Mouse (Mus musculus) embryonic fibroblast, embryonic 13.5 days (primary cell): ENCODE data around the gene 4930452B06Rik. TPM values are rescaled to one million over a fixed set of nuclear protein-coding genes. Genes with fewer than 3 reads are reported as not detected.
A peak's percentile ranks its signal among the peaks of the same experiment; 100 is the strongest.

Experiments
- H3K27ac ChIP-seq: 2 replicates; pipeline ENCODE4 v1.5.1; 2012; ENCODE audit warnings: low read length, control low read depth, inconsistent platforms; ENCODE audit not compliant: insufficient read depth
- H3K4me1 ChIP-seq: 2 replicates; pipeline ENCODE4 v1.6.1; 2011; ENCODE audit warnings: low read length; ENCODE audit not compliant: control insufficient read depth, insufficient read depth
- H3K4me3 ChIP-seq: 2 replicates; pipeline ENCODE4 v1.5.1; 2011; ENCODE audit warnings: mild to moderate bottlenecking, control low read depth, low read length; ENCODE audit not compliant: insufficient read depth
- CTCF ChIP-seq: IDR thresholded peaks from 2 replicates; pipeline ENCODE4 v1.5.1; 2011; ENCODE audit warnings: mild to moderate bottlenecking, control low read depth, low read length, moderate library complexity, borderline replicate concordance; ENCODE audit not compliant: insufficient read depth
- POLR2A ChIP-seq: IDR thresholded peaks from 2 replicates; pipeline ENCODE4 v1.6.1; 2011; ENCODE audit warnings: low read depth, mild to moderate bottlenecking, control low read depth, low read length, moderate library complexity
- polyA plus RNA-seq: library from polyadenylated mRNA; stranded (reverse); fragments of >200 nt; gene quantifications from 2 replicates; pipeline ENCODE4 v1.2.4, GENCODE M21; 2011; ENCODE audit warnings: low read depth; ENCODE audit not compliant: missing spikeins, insufficient read length

The 4930452B06Rik gene
- polyA plus RNA-seq, 1 experiment, result 4.2 TPM

DNA sequence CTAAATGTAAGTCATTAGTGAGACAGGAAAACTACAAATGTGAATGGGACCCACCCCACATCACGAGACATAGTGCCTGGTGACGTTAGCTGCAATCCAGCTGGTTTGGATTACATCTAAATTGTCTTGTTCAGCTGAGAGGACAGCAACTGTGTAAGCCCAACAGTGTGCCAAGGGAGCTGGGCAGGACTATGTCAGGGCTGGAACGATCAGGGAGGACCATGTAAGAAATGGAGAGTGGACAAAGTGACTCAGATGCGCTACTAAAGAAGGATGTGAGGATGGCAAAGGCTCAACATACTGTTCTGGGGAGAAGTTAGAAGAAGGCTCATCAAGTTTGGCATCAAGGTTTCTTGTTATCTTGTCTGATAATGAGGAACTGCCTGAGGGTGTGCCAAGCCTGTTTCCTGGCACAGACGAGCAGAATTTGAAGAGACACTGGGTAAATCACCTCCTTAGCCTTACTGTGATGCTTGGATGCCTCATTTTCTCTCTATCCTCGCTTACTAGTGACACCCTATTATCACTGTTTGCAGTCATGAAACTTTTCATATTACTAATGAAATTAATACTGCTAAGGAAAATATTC is 203.6 kb downstream of the 4930452B06Rik start:
- H3K27ac ChIP-seq, result no peak overlapping the region
- H3K4me3 ChIP-seq, result no peak overlapping the region
- TF ChIP-seq POLR2A, result no peak
- TF ChIP-seq CTCF, result no peak
- H3K4me1 ChIP-seq, result no peaks in the 10 kb centered on the region; the same call in none of the 2 replicates

DNA sequence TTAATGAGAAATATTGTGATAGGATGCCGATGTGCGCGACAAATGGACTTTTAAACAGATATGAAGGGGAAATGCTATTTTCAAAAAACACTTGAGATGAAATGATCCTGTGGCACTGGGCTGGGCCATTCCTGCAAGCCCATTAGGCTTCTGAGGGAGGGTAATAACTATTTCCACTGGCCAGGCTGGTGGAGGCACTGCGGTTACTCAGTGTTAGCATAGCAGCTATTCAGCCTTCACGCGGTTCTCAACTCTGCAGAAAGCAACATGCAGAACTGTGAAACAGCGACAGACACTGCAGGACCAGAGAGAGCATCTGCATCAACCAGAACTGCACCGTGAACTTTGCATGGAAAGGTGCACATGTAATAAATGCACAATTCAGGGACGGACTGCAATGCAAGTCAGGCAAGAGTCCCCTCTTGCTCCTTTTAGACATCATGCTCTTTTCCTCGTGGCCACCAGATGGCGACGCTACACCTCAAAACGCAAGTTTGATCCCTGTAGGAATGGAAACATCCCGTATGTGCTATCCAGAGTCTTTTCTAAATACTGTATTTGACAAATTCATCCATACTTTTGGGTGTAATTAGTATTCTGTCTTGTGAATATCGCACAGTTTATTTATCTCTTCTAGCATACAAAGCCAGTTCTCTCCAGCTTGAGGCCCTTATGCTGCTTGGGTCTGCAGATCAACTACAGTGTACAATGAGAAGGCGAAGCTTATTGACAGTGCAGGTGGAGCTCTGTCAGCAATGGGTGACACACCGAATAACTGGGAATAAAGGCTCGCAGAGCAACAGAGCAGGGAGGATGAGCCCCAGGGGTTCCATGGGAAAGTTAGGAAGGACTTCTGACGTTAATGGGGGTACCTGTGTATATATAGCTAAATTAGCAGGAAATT is 205.6 kb downstream of the 4930452B06Rik start:
- Histone ChIP-seq H3K4me1 (no peaks in the 10 kb centered on the region; the same call in none of the 2 replicates), H3K4me3 (no peak overlapping the region), H3K27ac (no peak overlapping the region)
- no peak for TF ChIP-seq POLR2A
- TF ChIP-seq CTCF, result peak; percentile 87; the same call in 1 of the 2 replicates

DNA sequence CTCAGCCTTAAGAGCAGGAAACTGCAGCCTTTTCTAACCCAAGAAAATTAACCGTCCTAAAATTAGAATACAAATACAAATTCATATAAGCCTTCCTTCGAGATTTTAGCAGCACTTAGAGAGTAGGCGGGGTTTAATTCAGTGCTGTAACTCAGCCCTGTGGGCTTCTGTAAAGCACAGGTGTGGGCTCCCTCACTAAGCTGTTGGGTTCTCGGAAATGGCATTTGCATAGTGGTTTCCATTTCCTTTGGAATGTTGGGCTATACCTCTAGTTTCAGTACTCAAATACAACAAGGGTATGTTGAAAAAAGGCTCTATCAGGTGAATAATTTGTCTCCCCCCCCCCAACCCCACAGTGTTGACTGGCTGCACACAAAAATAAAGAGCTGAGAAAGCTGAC is 206.3 kb downstream of the 4930452B06Rik start:
- TF ChIP-seq CTCF (no peak), POLR2A (no peak)
- H3K4me1 ChIP-seq, result no peaks in the 10 kb centered on the region; the same call in none of the 2 replicates
- H3K4me3 ChIP-seq, result no peak overlapping the region
- no peak overlapping the region for H3K27ac ChIP-seq

DNA sequence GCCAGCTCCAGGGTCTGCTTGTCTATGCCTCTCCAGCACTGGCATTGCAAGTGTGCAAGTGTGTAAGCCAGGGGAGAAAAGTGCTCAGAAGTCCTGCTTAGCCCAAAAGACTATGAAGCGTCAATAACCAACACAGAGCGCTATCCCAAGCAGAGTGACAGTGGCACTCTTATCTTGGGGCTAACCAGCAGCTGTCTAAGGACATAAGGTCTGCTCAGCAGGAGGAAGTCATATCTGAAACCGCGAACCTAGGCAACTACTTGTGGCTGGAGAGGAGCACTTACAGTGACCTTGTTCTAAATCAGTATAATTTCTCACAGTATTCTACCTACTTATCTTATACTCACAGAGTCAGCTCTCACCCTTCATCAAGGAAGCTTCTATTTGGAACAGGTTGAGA is 214.9 kb downstream of the 4930452B06Rik start:
- Histone ChIP-seq H3K4me1 (no peaks in the 10 kb centered on the region), H3K4me3 (no peak overlapping the region), H3K27ac (no peak overlapping the region)
- no peak for TF ChIP-seq POLR2A
- no peak for TF ChIP-seq CTCF

DNA sequence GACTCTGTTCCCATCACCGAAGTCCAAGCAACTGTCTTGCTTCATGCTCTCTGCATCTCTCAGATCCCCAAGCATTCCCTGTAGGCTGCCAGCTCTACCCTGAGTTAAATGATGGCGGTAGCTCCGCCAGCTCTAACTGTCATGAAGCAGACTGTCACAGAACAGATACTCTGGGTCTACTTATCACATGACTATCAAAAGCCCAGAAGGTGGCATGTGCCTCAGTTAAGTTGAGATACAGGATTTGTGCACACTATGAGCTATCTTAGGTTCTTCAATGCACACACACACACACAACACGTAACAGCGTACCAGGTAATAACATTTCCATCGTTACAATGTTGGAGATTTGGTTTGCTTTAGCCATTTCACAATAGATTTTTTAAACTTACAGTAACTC is 215.7 kb downstream of the 4930452B06Rik start:
- H3K27ac ChIP-seq, result no peak overlapping the region
- H3K4me1 ChIP-seq, result no peaks in the 10 kb centered on the region
- TF ChIP-seq CTCF (no peak), POLR2A (no peak)
- H3K4me3 ChIP-seq, result no peak overlapping the region

DNA sequence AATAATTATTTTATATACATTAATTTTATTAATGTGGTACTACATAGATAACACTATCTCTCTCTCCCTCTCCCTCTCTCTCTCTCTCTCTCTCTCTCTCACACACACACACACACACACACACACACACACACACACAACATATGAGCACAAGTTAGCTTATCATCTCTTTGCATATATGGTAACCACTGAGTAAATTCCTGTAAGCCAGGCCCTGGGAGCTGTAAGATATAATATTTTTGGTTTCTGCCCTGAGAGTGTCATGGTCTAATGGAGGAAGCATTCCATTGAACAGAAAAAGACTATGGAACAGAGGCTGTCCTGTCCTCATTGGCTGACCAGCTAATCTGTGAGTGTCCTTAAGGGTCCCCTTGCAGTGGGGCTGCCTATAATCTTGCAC is 216.7 kb downstream of the 4930452B06Rik start:
- H3K27ac ChIP-seq, result no peak overlapping the region
- TF ChIP-seq POLR2A (no peak), CTCF (no peak)

DNA sequence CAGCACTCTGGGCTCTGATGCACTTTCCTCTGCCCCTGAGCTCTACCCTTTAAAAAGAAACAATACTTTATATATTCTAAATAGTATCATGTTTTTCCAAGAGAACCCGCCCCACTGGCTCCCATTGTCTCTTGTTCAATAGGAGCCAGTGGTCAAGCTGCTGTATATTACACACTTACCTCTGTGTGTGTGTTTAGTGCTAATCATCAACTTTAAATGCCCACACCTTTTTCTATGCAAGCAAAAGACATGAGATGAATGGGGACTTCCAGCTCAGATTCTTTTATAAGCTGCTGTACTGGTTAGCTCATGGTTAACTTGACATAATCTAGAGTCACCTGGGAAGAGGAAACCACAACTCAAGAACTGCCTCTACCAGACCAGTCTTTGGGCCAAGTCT is 218.7 kb downstream of the 4930452B06Rik start:
- Histone ChIP-seq H3K4me1 (peaks cover 4% of the 10 kb centered on the region; the same call in 1 of the 2 replicates), H3K27ac (no peak overlapping the region), H3K4me3 (no peak overlapping the region)
- TF ChIP-seq CTCF (no peak), POLR2A (no peak)

More for the DNA sequence above, 216.7 kb downstream of the 4930452B06Rik start:
- Histone ChIP-seq H3K4me3 (no peak overlapping the region), H3K4me1 (no peaks in the 10 kb centered on the region)

DNA sequence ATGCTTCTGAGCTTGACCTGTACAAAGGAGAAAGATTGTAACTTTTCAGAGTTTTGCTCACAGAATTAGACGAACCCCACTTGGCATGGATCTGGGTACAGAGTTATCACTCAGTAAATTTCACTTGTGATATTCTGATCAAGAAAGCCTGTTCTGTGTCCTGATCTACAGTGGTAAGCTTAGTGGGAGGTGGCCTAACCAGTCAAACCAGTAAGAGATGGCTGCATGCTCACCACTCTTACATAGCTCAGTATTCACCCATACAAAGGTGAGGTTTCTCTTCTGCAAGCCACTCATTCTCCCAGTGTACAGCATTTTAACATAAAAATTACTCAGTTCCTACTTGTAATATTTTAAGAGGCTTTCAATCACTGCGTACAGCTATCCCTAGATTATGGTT is 221.7 kb downstream of the 4930452B06Rik start:
- Histone ChIP-seq H3K4me3 (no peak overlapping the region), H3K27ac (no peak overlapping the region), H3K4me1 (peaks cover 4% of the 10 kb centered on the region; the same call in 1 of the 2 replicates)
- no peak for TF ChIP-seq POLR2A
- TF ChIP-seq CTCF, result no peak

DNA sequence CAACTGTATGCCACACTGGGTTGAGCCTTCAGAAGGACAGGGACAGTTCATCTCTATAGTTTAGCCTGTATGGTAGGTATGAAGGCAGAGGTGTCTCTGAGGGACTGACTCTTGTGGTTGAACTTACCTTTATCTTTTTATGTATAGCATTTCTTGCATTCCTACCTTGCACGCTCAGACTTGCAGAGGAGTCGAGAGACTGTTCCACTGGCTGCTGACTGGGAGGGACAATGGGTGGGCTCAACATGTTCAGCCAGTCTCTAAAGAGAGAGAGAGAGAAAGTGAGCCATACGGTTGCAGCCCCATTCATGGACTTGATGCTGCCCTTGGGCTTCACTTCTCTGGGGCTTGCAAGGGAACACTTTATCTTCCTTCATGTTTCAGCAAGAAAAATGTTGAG is 223.3 kb downstream of the 4930452B06Rik start:
- TF ChIP-seq CTCF, result no peak
- TF ChIP-seq POLR2A, result no peak
- H3K4me1 ChIP-seq, result peaks cover 4% of the 10 kb centered on the region; the same call in 1 of the 2 replicates
- no peak overlapping the region for H3K4me3 ChIP-seq
- no peak overlapping the region for H3K27ac ChIP-seq

DNA sequence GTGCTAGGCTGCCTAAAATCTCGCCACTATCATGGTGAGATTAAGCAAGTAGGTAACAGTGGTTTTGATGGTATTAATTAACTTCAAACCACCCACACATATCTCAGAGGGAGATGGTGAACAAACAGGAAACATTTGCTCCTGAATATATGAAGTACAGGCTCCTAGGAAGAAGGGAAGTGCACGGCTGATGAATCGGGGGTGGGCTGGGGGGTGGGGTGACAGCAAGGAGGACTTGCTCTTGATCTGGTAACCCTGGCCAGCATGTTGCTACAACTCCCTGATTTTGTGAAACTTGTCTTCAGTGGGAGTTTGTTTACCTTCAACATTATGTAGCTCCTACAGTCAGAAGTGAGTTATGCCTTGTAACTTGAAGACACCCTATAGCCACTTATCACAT is 224.4 kb downstream of the 4930452B06Rik start:
- Histone ChIP-seq H3K4me1 (peaks cover 4% of the 10 kb centered on the region; the same call in 1 of the 2 replicates), H3K27ac (no peak overlapping the region), H3K4me3 (no peak overlapping the region)
- TF ChIP-seq POLR2A (no peak), CTCF (no peak)
